Mouse (Mus musculus) kidney, adult 2 months (tissue): ENCODE measurements around the gene Pdzk1ip1. TPM values are rescaled to one million over a fixed set of nuclear protein-coding genes. Genes with fewer than 3 reads are reported as not detected.

Experiments
- DNase-seq: peaks from one replicate; pipeline ENCODE4 v3.0.0; 2021
- H3K27ac ChIP-seq: fragments of 200-500 bp; 2 replicates; pipeline ENCODE4 v1.5.1; 2012; ENCODE audit warnings: low read depth, low read length, control low read depth, inconsistent platforms; ENCODE audit not compliant: insufficient read depth
- H3K27me3 ChIP-seq: fragments of 200-500 bp; replicated peaks from 2 replicates; pipeline ENCODE4 v1.6.1; 2012; ENCODE audit warnings: mild to moderate bottlenecking, moderate library complexity, low read length, inconsistent platforms; ENCODE audit not compliant: control insufficient read depth, insufficient read depth
- H3K36me3 ChIP-seq: fragments of 200-500 bp; 2 replicates; pipeline ENCODE4 v1.6.1; 2012; ENCODE audit warnings: mild to moderate bottlenecking, moderate library complexity, low read length, inconsistent platforms; ENCODE audit not compliant: control insufficient read depth, insufficient read depth
- H3K4me1 ChIP-seq: fragments of 200-500 bp; 2 replicates; pipeline ENCODE4 v1.6.1; 2011; ENCODE audit warnings: low read length; ENCODE audit not compliant: control insufficient read depth, insufficient read depth
- H3K4me3 ChIP-seq: fragments of 200-500 bp; 2 replicates; pipeline ENCODE4 v1.5.1; 2011; ENCODE audit warnings: mild to moderate bottlenecking, low read depth, low read length, control low read depth; ENCODE audit not compliant: insufficient read depth
- CTCF ChIP-seq: fragments of 200-500 bp; conservative IDR thresholded peaks from 2 replicates; pipeline ENCODE4 v1.5.1; 2011; ENCODE audit warnings: low read depth, mild to moderate bottlenecking, control low read depth, low read length, moderate library complexity, mixed read lengths; ENCODE audit not compliant: insufficient read depth, insufficient read length
- POLR2A ChIP-seq: fragments of 200-500 bp; IDR thresholded peaks from one replicate; pipeline ENCODE4 v1.6.1; 2011; ENCODE audit warnings: low read depth, low read length, control low read depth
- WGBS: fragments of 180-500 bp; shearing (Covaris S2); methylation state at CpG from one replicate; pipeline ENCODE4 v1.1.7; 2018; 5-methylcytosine and 5-hydroxymethylcytosine counted together
- polyA plus RNA-seq: library from polyadenylated mRNA; depleted of rRNA; stranded (reverse); fragments of >200 nt; gene quantifications from 2 replicates; pipeline ENCODE4 v1.2.3, GENCODE M21; 2012

Gene Pdzk1ip1
- polyA plus RNA-seq, 1 experiment = 3,641 TPM

DNA sequence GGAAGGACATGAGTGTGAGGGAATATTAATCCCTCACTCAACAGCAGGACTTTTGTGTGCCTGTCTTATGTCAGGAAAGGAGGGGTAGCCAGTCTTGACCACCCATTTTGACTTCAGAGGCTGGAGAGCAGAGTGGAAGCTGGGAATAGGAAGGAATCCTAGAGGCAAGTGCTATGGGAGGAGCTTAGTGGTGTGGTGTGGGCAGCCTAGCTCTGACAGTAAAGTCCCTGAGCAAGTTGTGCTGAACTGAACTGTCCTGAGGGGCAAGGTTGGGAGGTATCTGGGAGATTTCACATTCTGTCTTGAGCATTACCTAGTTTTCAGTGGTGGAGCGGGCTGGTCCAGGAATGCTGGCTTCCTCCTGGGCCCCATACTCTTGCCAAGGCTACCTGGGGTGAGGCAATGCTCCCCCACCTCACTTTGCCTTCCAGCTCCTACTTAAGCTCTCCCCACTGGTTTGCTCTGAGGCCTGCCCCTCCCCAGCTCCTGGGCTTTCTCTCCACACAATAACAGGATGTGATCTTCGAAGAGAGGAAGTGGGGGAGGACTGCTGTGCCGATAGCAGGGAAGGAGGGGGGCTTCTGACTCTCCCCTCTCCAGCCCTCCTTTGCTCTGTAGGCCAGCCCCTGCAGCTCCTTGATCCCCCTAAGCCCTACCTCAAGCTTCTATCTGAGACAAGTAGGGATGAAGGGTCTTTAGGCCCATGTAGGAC lies 13.1 kb upstream of the Pdzk1ip1 start:
- peak; percentile 49 for DNase-seq
- Histone ChIP-seq H3K4me1 (peaks cover 4% of the 10 kb centered on the region; the same call in 1 of the 2 replicates), H3K4me3 (no peak overlapping the region), H3K27ac (peak overlapping the region; percentile 26), H3K27me3 (no peaks in the 10 kb centered on the region), H3K36me3 (no peaks in the 10 kb centered on the region)
- WGBS = 44% methylated on average over 3 of the region's 3 CpGs
- no peak for TF ChIP-seq CTCF
- TF ChIP-seq POLR2A = no peak

DNA sequence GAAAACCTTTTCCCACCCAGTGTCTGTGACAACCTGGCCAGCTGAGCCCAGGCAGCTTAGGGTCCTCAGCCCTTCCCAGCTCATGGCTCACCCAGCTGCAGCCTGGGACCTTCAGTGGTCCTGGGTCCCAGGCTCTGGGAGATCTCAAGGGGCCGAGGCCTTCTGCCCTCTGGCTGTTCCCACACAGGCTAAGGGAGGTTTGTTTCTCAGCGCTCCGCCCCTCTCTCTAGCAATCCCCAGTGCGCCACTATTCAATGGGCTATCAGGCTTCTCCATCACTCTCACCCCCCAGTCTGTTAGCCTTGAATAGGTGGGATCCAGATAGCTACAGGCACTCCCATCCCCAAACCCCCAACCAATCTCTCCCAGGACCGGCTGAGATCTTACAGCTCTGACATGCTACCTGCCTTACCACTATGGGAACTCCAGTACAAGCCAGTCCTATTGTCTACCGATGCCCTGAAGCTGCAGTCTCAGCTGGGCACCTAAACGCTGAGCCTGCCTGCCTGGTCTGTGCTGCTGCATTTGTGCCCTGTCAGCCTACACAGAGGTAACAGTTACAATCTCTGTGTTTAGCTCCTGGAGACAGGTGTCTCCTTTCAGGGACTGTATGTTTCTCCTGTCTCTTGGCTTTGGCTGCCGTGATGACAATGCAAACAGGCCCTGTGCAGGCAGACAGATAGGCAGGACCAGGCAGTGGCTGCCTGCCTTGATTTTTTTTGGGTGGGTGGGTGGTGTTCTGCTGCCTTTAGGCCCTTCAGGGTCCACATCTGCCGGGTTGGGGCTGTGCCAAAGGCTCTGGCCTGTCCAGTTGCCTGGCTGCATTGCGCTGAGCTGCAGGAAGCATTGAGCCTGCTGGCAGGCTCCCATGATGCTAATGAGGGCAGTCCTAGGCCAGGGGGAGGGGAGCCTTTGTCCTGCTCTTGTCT lies 9.4 kb upstream of the Pdzk1ip1 start:
- TF ChIP-seq POLR2A = no peak
- TF ChIP-seq CTCF = no peak
- Histone ChIP-seq H3K27ac (no peak overlapping the region), H3K36me3 (no peaks in the 10 kb centered on the region), H3K27me3 (no peaks in the 10 kb centered on the region), H3K4me3 (no peak overlapping the region), H3K4me1 (peaks cover 4% of the 10 kb centered on the region; the same call in 1 of the 2 replicates)
- DNase-seq = peak; percentile 71
- WGBS = 56% methylated on average over 10 of the region's 10 CpGs

DNA sequence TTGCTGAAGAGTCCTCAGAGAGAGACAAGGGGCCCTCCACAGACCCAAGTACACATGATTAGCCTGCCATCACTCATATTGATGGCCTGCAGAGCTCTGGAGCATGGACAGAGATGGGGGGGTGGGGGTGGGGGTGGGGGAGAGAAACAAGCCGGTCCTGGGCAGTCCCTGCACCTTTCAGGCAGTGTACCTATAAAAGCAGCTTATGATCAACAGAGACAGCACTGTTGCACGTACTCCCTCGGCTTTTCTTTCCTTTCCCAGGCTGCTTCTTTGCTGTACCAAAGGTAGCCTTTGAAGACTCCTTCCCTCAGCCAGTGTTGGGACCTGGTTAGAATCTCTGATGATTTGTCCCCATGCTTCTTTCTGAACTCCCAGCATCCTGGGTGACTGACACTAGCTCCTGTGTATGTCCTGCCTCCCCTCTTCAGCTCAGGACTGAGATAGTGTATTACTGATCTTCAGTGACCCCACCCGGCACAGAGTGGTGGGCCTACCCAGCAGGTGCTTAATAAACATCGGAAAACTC lies 8.6 kb upstream of the Pdzk1ip1 start:
- no peak overlapping the region for H3K27ac ChIP-seq
- no peaks in the 10 kb centered on the region for H3K27me3 ChIP-seq
- TF ChIP-seq POLR2A (no peak), CTCF (no peak)
- WGBS = 44% methylated on average over 5 of the region's 5 CpGs
- peaks cover 4% of the 10 kb centered on the region; the same call in 1 of the 2 replicates for H3K4me1 ChIP-seq
- no peak for DNase-seq
- H3K36me3 ChIP-seq = no peaks in the 10 kb centered on the region
- H3K4me3 ChIP-seq = no peak overlapping the region

- H3K27me3 ChIP-seq = no peaks in the 10 kb centered on the region
- WGBS = 82% methylated on average over 3 of the region's 3 CpGs
- H3K4me1 ChIP-seq = peaks cover 13% of the 10 kb centered on the region
- TF ChIP-seq POLR2A (no peak), CTCF (no peak)
- no peak overlapping the region for H3K27ac ChIP-seq
- H3K4me3 ChIP-seq = no peak overlapping the region
- no peak for DNase-seq
- no peaks in the 10 kb centered on the region for H3K36me3 ChIP-seq
Observed at GRCm38 (mm10) chr4:115083031-115083430, 5.5 kb upstream of the Pdzk1ip1 start.

DNA sequence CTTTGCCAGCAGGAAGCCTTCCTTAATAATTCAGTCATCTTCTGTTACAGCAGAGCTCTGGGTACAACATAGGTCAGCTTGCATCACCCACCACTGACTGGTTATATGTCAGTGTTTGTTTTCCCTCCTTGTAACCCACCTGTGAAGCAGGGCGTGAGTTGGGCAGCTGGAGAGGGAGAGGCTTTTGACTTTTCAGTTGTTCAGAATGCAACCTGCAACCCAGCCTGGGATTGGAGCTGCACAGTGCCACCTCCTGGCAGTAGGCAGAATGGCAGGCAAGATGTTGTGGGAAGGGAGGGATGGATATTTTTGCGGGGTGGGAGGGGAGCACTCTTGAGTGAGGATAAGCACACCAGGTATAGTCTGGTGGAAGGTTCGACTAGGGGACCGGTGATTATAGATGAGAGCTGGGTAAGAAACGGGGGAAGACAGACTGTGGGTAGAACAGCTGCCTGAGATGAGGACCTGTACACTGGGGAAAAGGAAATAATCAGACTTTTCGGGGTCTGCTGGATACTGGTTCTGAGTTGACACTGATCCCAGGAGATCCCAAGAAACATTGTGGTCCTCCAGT lies 2.9 kb upstream of the Pdzk1ip1 start:
- peak; percentile 75 for DNase-seq
- Histone ChIP-seq H3K36me3 (no peaks in the 10 kb centered on the region), H3K27ac (no peak overlapping the region), H3K4me3 (no peak overlapping the region), H3K27me3 (no peaks in the 10 kb centered on the region), H3K4me1 (peaks cover 13% of the 10 kb centered on the region)
- TF ChIP-seq POLR2A (no peak), CTCF (peak; percentile 98)
- 19% methylated on average over 6 of the region's 6 CpGs for WGBS

DNA sequence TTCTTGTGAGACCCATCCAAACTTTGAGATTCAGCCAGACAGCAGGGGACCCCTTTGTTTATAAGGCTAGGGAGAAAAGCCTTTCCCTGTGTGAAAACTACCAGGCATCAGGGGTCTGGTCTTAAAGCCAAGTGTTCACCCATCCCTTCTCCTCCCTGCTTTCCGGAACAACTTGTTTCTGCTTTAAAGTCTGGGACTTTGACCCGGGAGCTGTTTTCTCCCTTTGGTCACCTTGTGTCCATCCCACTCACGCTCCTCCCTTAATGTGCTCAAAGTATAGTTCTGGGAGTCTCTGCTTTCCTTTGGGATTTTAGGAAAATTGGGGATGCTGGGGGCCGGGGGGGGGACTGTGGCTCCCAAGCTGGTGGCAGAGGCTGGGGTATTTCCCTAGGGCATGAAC lies 2.3 kb upstream of the Pdzk1ip1 start:
- DNase-seq = peak; percentile 79
- H3K4me1 ChIP-seq = peaks cover 13% of the 10 kb centered on the region
- H3K27ac ChIP-seq = peak overlapping the region; percentile 92
- H3K27me3 ChIP-seq = no peaks in the 10 kb centered on the region
- no peak overlapping the region for H3K4me3 ChIP-seq
- WGBS = 39% methylated on average over 4 of the region's 4 CpGs
- H3K36me3 ChIP-seq = no peaks in the 10 kb centered on the region
- no peak for TF ChIP-seq CTCF
- no peak for TF ChIP-seq POLR2A
